Comparison of ENCODE assay signal across 8 mouse cellular contexts in genomic region chr2:167240008-167240964, GRCm38 (mm10). TPM values are rescaled to one million over a fixed set of nuclear protein-coding genes. Genes with fewer than 3 reads are reported as not detected.
DNase-seq lines count a peak whose midpoint lies in the region; ATAC-seq lines count a peak whose summit lies in the region.

Gene Ptgis, minus strand, starts transcription at chr2:167240604.

- peak within 1 kb of the TSS; percentile 40 for H3K27ac ChIP-seq in intestine, embryonic 15.5 days
- H3K27ac ChIP-seq in midbrain, embryonic 10.5 days (replicated peaks) = peak within 1 kb of the TSS; percentile 84

- no peaks in the 10 kb centered on the region for H3K36me3 ChIP-seq in intestine, embryonic 15.5 days
- H3K36me3 ChIP-seq in midbrain, embryonic 10.5 days = no peaks in the 10 kb centered on the region

- H3K27me3 ChIP-seq in intestine, embryonic 15.5 days (replicated peaks) = no peaks in the 10 kb centered on the region; the same call in 1 of the 2 replicates
- peaks cover 9% of the 10 kb centered on the region; the same call in 1 of the 2 replicates for H3K27me3 ChIP-seq in midbrain, embryonic 10.5 days (ENCODE audit: low read depth, poor library complexity, severe bottlenecking)

- H3K4me2 ChIP-seq in intestine, embryonic 15.5 days (replicated peaks) = peak within 1 kb of the TSS; percentile 88

- ATAC-seq in intestine, embryonic 15.5 days = peak; percentile 69
- ATAC-seq in CD4-positive, CD25-positive, alpha-beta regulatory T cell, adult 4 months = no peak

- no peaks in the 10 kb centered on the region for H3K9me3 ChIP-seq in intestine, embryonic 15.5 days
- peaks cover 4% of the 10 kb centered on the region; the same call in 1 of the 2 replicates for H3K9me3 ChIP-seq in midbrain, embryonic 10.5 days (replicated peaks)

- H3K4me3 ChIP-seq in intestine, embryonic 15.5 days (replicated peaks) = peak within 1 kb of the TSS; percentile 50
- H3K4me3 ChIP-seq in midbrain, embryonic 10.5 days = peak within 1 kb of the TSS; percentile 63

- peak within 1 kb of the TSS; percentile 56 for H3K9ac ChIP-seq in intestine, embryonic 15.5 days

- peak; percentile 21 for DNase-seq in ES-CJ7 (ENCODE audit: low read depth, low spot score)
- DNase-seq in adrenal gland, adult 8-10 months = no peak
- DNase-seq in gastrocnemius, postnatal 4 days (ENCODE audit: low spot score in 2 of 2) = peak; percentile 46 to 58
- peak; percentile 74 for DNase-seq in midbrain, embryonic 10.5 days (ENCODE audit: low spot score)
- no peak for DNase-seq in right cerebral cortex, adult 2 months (ENCODE audit: low spot score in 2 of 2)
- no peak for DNase-seq in thymus, postnatal 14 days

- WGBS in intestine, embryonic 15.5 days = 3% methylated on average over 41 of the region's 45 CpGs
- WGBS in midbrain, embryonic 10.5 days = 2% methylated on average over 45 of the region's 45 CpGs

- peaks cover 12% of the 10 kb centered on the region for H3K4me1 ChIP-seq in intestine, embryonic 15.5 days (replicated peaks)
- H3K4me1 ChIP-seq in midbrain, embryonic 10.5 days = peaks cover 24% of the 10 kb centered on the region

RNA-seq across cellular contexts. Expression of gene Ptgis, which starts in this region (rescaled TPM):
- total RNA-seq in adrenal gland, adult 8-10 months (2022) = 10 to 100 TPM; 26.8 to 54.4 (median 40.8) TPM
- 10 to 100 TPM; 26.8 to 27.1 TPM for total RNA-seq in gastrocnemius, postnatal 4 days (2021)
- polyA plus RNA-seq in intestine, embryonic 15.5 days (2015; fragmentation: Nextera tagmentation; extraction: Ambion mirVana) = 12.0 and 13.4 TPM in 2 replicates
- 11.7 and 12.7 TPM in 2 replicates for polyA plus RNA-seq in midbrain, embryonic 10.5 days (2016; fragmentation: Nextera tagmentation; extraction: Ambion mirVana)
- under 1 TPM in 1 of 2 experiments, not detected in 1; 0.16 TPM for polyA plus RNA-seq in CD4-positive, CD25-positive, alpha-beta regulatory T cell, adult 4 months (2017; shearing (Covaris generic))

Comparison
In these comparisons a context has a peak if more than half of its experiments do, and no peak if none do; other contexts are left out.
1. RNA of gene Ptgis (polyA plus RNA-seq): 12.0 to 13.4 TPM in intestine, embryonic 15.5 days and 11.7 to 12.7 TPM in midbrain, embryonic 10.5 days; 0.16 TPM in CD4-positive, CD25-positive, alpha-beta regulatory T cell, adult 4 months; every median in the first group is over 10 times any median in the second.
2. DNase-seq: peak in ES-CJ7 (single experiment), gastrocnemius, postnatal 4 days (2 of 2) and midbrain, embryonic 10.5 days (single experiment); none in adrenal gland, adult 8-10 months (single experiment), right cerebral cortex, adult 2 months (0 of 2) and thymus, postnatal 14 days (single experiment).